Mouse (Mus musculus) right cerebral cortex, postnatal 14 days (tissue): ENCODE results near the gene Plch2.
"Not testable (repeated sequence)": the region's sequence is repeated elsewhere in the genome, so short reads cannot be mapped to it uniquely, and the experiment has no call there.

Experiments
- DNase-seq: peaks from one replicate; pipeline ENCODE4 v3.0.0; 2022

Gene Plch2

GRCm38 (mm10) chr4:155056724-155057123, at the start of gene Plch2:
Gene Plch2 (minus strand): TSS chr4:155056784.
- no peak for DNase-seq

DNA sequence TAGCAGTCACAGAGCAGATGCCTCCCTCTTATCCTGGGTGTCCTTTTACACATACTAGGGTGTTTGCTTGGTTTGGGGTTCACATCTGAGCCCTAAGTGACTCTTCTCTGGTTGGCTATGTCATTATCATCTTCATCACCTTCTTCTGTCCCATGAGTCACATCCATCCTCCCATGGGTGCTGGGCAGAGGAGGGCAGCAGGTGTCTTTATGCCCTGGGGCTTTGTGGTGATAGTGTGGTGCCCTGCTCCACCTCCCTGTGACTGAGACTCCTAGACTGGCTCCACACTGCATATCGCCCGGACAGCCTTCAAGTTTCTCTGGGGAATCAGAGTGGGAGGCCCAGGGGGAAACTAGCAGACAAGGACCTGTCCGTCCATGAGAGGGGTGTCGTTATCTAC, 42.0 kb upstream of the Plch2 start:
- no peak for DNase-seq

DNA sequence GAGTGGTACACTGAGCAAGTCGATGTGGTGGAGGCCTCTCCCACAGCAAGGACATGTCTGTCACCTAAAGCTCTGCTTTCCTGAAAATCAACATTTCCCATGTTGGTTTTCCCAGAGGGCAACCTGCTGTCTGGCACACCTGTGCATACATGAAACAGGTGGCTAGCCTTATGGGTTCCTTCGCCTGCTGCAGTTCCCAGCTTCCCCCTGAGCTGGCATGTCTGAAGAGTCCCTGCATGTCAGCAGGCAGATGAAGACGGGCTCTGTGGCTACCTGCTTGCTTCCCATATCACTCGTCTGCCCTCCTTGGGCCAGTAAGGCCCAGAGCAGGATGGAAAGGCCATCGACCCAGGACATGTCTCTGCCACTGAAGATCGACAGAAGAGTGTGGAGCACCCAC, 40.9 kb upstream of the Plch2 start:
- no peak for DNase-seq

- no peak for DNase-seq
Observed at GRCm38 (mm10) chr4:155095967-155096366, 39.4 kb upstream of the Plch2 start.

- peak; percentile 89 for DNase-seq
Observed at GRCm38 (mm10) chr4:155095238-155095900, 38.8 kb upstream of the Plch2 start.

DNA sequence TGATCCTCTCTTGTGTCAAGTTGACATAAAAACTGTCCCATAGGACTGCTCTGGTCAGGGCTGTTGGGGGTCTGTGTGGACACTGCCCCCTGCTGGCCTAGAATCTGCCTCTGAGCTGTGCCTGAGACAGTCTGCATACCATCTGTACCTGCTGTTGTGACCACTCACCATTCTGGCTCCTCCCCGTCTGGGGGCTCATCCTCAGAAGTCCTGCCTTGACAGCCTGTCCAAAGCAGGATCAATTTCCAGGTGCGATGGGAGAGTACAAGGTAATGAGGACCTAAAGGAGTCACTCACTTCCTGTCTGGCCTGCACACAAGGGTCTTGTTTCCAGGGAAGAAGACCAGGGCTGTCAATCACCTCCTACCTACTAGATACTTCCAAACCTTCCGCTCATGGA, 38.0 kb upstream of the Plch2 start:
- peak; percentile 46 for DNase-seq

DNA sequence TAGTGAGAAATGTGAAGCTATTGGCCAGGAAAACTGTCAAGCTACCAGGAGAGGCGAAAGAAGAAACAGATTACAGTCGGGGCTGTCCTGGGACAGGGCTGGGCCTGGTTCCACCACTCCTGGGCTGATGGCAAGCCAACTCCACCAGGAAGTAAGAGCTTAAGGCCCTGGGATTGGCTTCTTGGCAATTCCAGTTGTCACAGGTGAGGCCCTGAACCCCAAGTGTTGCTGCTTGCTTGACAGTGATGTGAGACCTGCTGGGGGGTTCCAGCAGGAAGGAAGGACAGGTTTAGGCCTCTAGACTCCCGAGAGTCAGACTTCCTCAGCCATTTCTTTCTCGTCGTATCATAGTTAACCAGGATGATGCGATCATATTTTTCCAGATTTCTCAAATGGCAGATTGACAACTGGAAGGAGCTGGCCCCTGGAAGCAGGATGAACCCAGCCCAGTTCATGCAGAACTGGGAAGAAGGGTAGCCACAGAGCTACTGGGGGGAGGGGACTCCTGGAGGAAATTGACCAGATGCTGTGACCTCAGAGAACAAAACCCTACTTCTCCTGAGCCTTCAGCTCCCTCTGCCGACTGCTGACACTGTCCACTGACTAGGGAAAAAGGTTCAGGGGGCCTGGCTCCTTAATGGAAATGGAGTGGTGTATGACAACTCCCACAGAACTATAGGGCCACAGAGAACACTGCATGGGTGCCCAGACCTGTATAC, 37.0 kb upstream of the Plch2 start:
- no peak for DNase-seq

DNA sequence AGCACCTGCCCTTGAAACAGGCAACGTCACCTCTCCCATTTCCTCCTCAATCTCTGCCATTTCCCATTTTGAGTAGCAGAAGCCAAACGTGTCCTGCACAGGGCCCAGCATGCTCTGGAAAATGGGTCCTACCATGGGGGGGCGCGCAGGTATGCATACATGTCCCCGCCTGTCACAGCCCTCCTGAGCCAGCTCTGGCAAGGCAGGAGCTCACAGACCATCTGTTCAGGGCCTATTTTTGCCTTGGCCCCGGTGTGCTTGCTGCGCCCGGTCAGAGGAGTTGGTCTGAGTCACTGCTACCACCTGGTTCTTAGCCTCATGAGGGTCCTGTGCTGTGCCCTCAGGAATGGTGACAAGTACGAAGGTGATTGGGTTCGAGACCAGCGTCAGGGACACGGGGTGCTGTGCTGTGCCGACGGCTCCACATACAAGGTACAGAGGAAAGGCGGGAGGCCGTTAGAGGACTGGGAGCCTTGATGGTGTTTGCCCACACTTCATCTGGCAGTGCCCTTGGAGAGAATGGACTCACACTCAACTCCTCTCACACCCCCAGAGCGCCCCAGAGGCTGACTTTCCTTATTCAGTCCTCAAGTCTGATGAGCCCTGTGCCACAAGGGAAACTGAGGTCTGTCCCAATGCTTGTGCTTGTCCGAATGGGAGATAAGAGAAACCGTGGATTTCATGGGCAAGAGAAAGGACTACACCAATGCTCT, 36.3 kb upstream of the Plch2 start:
- DNase-seq: no peak

- no peak for DNase-seq
Observed at GRCm38 (mm10) chr4:155090688-155091449, 34.3 kb upstream of the Plch2 start.

GRCm38 (mm10) chr4:155090147-155090546, 33.6 kb upstream of the Plch2 start:
- no peak for DNase-seq

GRCm38 (mm10) chr4:155089241-155089640, 32.7 kb upstream of the Plch2 start:
- no peak for DNase-seq

- DNase-seq: peak; percentile 100
Observed at GRCm38 (mm10) chr4:155086108-155087024, 29.8 kb upstream of the Plch2 start, which contains the start of the genes Rer1 and Morn1. Gene Rer1 (minus strand): TSS chr4:155086382. Gene Morn1 (plus strand): TSS chr4:155086577.

DNA sequence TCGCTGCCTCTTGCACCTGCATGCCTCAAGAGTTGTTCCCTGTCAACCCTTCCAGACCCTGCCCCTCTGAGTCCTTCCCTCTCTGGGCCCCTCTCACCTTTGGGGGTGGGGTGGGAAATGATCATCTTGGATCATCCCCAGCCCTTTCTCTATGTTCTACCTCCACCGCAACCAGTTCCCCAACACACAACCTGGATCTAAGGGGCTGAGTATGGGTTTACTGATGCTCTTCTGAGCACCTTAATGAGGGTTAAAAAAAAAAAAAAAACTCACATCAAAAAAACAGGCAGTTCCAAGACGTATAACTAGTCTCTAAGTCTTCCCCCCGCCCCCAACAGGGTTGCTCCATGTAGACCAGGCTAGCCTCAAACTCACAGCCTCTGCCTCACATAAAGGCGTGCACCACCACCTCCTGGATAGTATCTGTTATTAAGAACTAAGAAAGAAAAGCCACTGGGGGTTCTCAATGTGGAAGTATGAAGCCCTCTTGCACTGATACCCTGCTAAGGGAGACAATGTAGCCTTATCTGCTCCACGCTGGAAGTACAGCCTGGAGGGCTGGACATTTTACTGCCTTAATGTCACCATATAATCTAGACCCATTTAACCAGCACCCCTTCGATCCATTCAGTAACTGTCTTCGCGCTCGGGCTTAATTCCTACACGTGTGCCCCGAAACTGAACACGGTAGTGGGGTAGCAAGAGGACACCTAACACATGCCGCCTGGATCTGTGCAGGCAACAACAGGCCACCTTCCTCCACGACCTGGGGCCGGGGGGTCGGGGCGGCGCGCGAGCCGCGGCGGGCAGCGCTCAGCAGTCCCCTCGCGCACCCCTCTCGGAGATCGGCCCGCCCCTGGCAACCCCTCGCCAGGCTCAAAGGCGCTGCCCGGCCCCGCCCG, 28.9 kb upstream of the Plch2 start:
- no peak for DNase-seq

DNA sequence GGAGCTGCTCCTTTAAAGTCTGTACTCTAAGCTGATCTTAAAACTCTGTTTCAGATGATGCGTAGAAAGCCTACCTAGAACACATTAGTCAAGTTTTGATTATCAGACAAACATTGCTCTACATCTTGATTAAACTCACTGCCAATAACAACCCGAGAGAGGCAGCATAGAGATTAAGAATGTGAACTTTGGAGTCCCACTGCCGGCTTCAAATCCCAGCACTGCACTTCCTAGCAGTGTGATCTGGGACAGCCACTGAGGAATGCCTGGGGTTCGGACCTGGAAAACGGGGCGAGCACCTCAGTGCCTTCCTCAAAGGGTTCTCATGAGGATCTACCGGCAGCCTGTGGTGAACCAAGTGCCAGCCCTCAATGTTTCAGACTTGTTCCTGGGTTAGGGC, 27.8 kb upstream of the Plch2 start:
- DNase-seq: no peak

GRCm38 (mm10) chr4:155083553-155083952, 27.0 kb upstream of the Plch2 start:
- no peak for DNase-seq

GRCm38 (mm10) chr4:155079666-155080065, 23.1 kb upstream of the Plch2 start:
- no peak for DNase-seq

GRCm38 (mm10) chr4:155078808-155079207, 22.2 kb upstream of the Plch2 start:
- not testable (repeated sequence) for DNase-seq

DNA sequence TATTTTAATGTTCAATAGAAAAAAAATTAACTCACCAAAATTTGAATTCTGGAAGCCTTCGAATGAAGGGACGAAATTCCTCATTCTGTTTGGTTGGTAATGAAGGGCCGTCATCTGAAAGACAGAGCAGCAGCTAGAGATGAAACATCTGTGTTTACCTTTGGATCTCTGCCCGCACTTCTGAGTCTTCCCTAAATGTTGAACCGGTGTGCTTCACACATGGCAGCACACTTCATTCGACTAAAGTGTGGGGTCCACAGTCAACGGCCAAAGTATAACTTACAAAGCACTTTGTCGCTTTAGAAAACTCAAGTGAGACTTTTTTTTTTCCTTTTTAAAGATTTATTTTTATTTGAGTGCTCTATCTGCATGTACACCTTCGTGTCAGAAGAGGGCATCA, 20.1 kb upstream of the Plch2 start:
- no peak for DNase-seq

GRCm38 (mm10) chr4:155075813-155076212, 19.2 kb upstream of the Plch2 start:
- DNase-seq: no peak

GRCm38 (mm10) chr4:155075137-155075536, 18.6 kb upstream of the Plch2 start:
- DNase-seq: no peak

- no peak for DNase-seq
Observed at GRCm38 (mm10) chr4:155074418-155074817, 17.8 kb upstream of the Plch2 start.
